Mouse (Mus musculus) stomach, embryonic 16.5 days (tissue): ENCODE measurements around the gene Foxd4. TPM values are rescaled to one million over a fixed set of nuclear protein-coding genes. Genes with fewer than 3 reads are reported as not detected.

ENCODE experiments used
- ATAC-seq: fragments of 200-750 bp; cut with Nextera tagmentation; 2 replicates; pipeline ENCODE4 v1.8.0; 2017; ENCODE audit warnings: moderate number of reproducible peaks, moderate TSS enrichment; ENCODE audit not compliant: insufficient read depth, low FRiP score
- H3K27ac ChIP-seq: fragments of 300-500 bp; sonication (generic); 2 replicates; pipeline ENCODE4 v1.5.1; 2014; ENCODE audit warnings: low read length
- H3K27me3 ChIP-seq: fragments of 300-500 bp; sonication (generic); 2 replicates; pipeline ENCODE4 v1.6.1; 2014; ENCODE audit warnings: low read length, control low read depth, mixed read lengths; ENCODE audit not compliant: control insufficient read depth, insufficient read depth
- H3K36me3 ChIP-seq: fragments of 300-500 bp; sonication (generic); 2 replicates; pipeline ENCODE4 v1.6.1; 2014; ENCODE audit warnings: low read length; ENCODE audit not compliant: control insufficient read depth, insufficient read depth
- H3K4me1 ChIP-seq: fragments of 300-500 bp; sonication (generic); 2 replicates; pipeline ENCODE4 v1.6.1; 2014; ENCODE audit warnings: low read length, control low read depth, mixed read lengths; ENCODE audit not compliant: control insufficient read depth, insufficient read depth
- H3K4me2 ChIP-seq: fragments of 300-500 bp; sonication (generic); 2 replicates; pipeline ENCODE4 v1.6.1; 2014; ENCODE audit warnings: low read depth, low read length, mixed read lengths
- H3K4me3 ChIP-seq: fragments of 300-500 bp; sonication (generic); replicated peaks from 2 replicates; pipeline ENCODE4 v1.5.1; 2014; ENCODE audit warnings: mild to moderate bottlenecking, low read length
- H3K9ac ChIP-seq: fragments of 300-500 bp; sonication (generic); 2 replicates; pipeline ENCODE4 v1.6.1; 2014; ENCODE audit warnings: low read length
- H3K9me3 ChIP-seq: fragments of 300-500 bp; sonication (generic); replicated peaks from 2 replicates; pipeline ENCODE4 v1.6.1; 2016; ENCODE audit warnings: low read length, control low read depth; ENCODE audit not compliant: control insufficient read depth
- WGBS: fragments of 180-500 bp; shearing (Covaris S2); extraction: QIAGEN DNeasy Blood & Tissue Kit; methylation state at CpG from one replicate; pipeline ENCODE4 v1.1.7; 2014; 5-methylcytosine and 5-hydroxymethylcytosine counted together
- polyA plus RNA-seq: library from polyadenylated mRNA; unstranded; fragments of >200 nt; fragmentation: Nextera tagmentation; extraction: Ambion mirVana; gene quantifications from 2 replicates; pipeline ENCODE4 v1.2.1, GENCODE M21; 2015

Foxd4 gene
- polyA plus RNA-seq, 1 experiment from 2014 or later = 0.10 TPM

- H3K4me2 ChIP-seq = no peak overlapping the region
- ATAC-seq = no peak
- H3K36me3 ChIP-seq = no peaks in the 10 kb centered on the region
- no peaks in the 10 kb centered on the region for H3K9me3 ChIP-seq
- WGBS = 12% methylated on average over 3 of the region's 3 CpGs
- H3K4me3 ChIP-seq = no peak overlapping the region
- peaks cover 10% of the 10 kb centered on the region for H3K4me1 ChIP-seq
- peaks cover 61% of the 10 kb centered on the region for H3K27me3 ChIP-seq
- H3K9ac ChIP-seq = no peak overlapping the region
- H3K27ac ChIP-seq = no peak overlapping the region
Observed at GRCm38 (mm10) chr19:24901666-24902065, 669 bp upstream of the Foxd4 start.

DNA sequence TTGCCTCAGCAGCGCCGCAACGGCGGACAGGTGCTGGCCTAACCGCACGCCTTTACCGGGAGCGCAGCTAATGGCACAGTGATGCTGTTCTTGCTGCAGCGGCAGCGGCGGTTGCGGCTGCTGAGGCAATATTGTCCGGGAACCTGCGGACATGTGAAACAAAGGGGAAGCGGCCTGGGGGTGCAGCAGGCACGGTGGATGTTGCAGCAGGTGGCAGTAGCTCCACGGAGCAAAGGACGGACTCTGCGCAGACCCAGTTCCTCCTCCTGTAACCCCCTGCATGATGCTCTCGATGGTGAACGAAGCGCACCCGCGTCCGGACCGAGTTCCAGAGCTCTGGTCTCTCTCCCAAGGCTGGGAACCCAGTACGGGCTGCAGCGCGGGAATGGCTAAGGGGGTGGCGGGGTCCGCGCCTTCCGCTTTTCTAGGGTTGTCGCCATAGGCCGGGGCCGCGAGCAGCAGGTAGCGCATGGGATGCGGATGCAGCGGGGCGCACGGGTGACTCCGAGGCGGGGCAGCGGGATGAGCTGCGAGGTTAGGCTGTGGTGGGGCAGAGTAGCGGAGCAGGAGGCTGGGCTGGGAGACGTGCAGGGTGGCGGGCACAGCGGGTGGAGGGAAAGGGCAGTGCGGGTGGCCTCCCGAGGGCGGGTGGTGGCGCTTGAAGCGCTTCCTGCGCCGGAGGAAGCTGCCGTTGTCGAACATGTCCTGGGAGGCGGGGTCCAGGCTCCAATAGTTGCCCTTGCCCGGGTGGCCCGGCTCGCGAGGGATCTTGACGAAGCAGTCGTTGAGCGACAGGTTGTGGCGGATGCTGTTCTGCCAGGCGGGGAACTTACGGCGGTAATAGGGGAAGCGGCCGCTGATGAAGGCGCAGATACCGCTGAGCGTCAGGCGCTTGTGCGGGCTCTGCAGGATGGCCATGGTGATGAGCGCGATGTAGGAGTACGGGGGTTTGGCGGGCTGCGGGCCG is 1.1 kb downstream of the Foxd4 start:
- Histone ChIP-seq H3K36me3 (no peaks in the 10 kb centered on the region), H3K27ac (no peak overlapping the region), H3K4me3 (peak overlapping the region; percentile 36), H3K9me3 (no peaks in the 10 kb centered on the region), H3K9ac (no peak overlapping the region), H3K4me1 (peaks cover 10% of the 10 kb centered on the region), H3K4me2 (peak overlapping the region; percentile 52), H3K27me3 (peaks cover 74% of the 10 kb centered on the region)
- ATAC-seq = 0 out of 2 replicates have a peak, but pooled peaks have one; percentile 25
- under 1% methylated on average over 84 of the region's 84 CpGs for WGBS

DNA sequence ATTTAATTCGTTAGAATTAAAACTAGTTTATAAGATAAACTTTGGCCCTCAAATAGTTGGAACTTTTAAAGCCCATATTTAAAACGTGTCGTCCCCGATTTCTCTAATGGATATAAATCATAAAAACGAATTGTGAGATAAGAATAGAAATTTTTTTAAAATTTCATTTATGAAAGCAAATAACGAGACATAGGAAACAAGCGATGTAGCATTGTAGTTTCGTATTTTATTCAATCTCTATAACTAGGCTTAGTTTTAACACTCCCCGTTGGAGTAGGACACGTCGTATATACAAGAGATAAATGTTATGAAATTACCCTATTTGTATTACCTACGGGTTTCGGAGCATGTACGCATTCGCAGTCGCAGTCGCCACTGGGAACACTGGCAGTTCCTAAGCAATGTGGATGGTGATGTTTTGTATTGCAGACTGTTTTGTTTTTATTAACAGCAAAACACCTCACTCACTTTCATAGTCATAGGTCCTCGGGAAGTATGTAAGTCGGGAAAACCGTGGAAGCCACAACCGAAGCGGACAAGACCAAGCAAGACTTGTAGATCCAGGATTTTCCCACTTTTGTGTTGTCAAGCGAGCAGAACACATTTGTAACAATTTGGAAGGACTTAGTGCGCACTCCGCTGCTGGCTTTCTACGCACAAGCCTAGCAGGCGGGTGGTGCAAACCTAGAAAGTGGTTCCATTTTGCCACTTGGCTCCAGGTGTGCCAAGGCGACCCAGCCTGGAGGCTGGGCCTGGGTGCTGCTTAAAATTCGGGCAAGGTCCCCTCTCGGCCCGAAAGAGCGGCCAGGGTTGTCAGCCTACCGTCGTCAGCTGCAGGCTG is 2.0 kb downstream of the Foxd4 start:
- Histone ChIP-seq H3K27me3 (peaks cover 70% of the 10 kb centered on the region), H3K4me3 (no peak overlapping the region), H3K4me2 (no peak overlapping the region; the same call in 1 of the 2 replicates), H3K9ac (no peak overlapping the region), H3K9me3 (no peaks in the 10 kb centered on the region), H3K36me3 (no peaks in the 10 kb centered on the region), H3K27ac (no peak overlapping the region), H3K4me1 (peaks cover 10% of the 10 kb centered on the region)
- ATAC-seq = no peak
- WGBS = 4% methylated on average over 34 of the region's 34 CpGs

- 3% methylated on average over 20 of the region's 20 CpGs for WGBS
- Histone ChIP-seq H3K27me3 (peaks cover 65% of the 10 kb centered on the region), H3K27ac (no peak overlapping the region), H3K4me3 (no peak overlapping the region), H3K36me3 (no peaks in the 10 kb centered on the region), H3K4me1 (peaks cover 10% of the 10 kb centered on the region), H3K9me3 (no peaks in the 10 kb centered on the region), H3K4me2 (no peak overlapping the region), H3K9ac (no peak overlapping the region)
- ATAC-seq = no peak
Observed at GRCm38 (mm10) chr19:24897896-24898736, 2.9 kb downstream of the Foxd4 start.

- no peaks in the 10 kb centered on the region for H3K36me3 ChIP-seq
- H3K4me2 ChIP-seq = peak overlapping the region; percentile 44
- peaks cover 61% of the 10 kb centered on the region for H3K27me3 ChIP-seq
- ATAC-seq = no peak
- no peak overlapping the region for H3K27ac ChIP-seq
- no peaks in the 10 kb centered on the region for H3K9me3 ChIP-seq
- H3K9ac ChIP-seq = no peak overlapping the region
- peak overlapping the region; percentile 24 for H3K4me3 ChIP-seq
- H3K4me1 ChIP-seq = peaks cover 10% of the 10 kb centered on the region
- 3% methylated on average over 57 of the region's 57 CpGs for WGBS
Observed at GRCm38 (mm10) chr19:24897006-24897895, 3.7 kb downstream of the Foxd4 start.

DNA sequence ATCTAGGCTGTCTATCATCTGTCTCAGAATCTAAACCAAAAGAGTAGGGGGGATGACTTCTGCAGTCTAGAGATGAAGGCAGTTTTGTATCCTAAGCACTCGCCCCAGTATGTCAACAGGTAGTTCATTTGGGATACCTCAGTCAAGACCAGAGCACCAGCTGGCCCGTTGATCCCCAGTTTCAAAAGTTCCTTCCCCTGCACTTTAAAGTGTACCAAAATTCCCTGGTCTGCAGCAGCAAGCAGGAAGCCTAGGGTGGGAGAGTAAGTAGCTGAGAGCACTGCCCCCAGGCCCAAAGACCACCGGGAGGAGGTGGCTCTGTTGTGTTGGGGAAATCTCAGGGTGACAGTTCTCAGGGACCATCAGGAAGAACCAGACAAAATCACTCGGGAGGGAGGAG is 4.5 kb downstream of the Foxd4 start:
- Histone ChIP-seq H3K27ac (no peak overlapping the region), H3K36me3 (no peaks in the 10 kb centered on the region), H3K4me2 (no peak overlapping the region), H3K4me3 (no peak overlapping the region), H3K27me3 (peaks cover 54% of the 10 kb centered on the region), H3K9ac (no peak overlapping the region), H3K9me3 (no peaks in the 10 kb centered on the region), H3K4me1 (peaks cover 10% of the 10 kb centered on the region)
- no peak for ATAC-seq
- WGBS = 18% methylated on average over 4 of the region's 4 CpGs

DNA sequence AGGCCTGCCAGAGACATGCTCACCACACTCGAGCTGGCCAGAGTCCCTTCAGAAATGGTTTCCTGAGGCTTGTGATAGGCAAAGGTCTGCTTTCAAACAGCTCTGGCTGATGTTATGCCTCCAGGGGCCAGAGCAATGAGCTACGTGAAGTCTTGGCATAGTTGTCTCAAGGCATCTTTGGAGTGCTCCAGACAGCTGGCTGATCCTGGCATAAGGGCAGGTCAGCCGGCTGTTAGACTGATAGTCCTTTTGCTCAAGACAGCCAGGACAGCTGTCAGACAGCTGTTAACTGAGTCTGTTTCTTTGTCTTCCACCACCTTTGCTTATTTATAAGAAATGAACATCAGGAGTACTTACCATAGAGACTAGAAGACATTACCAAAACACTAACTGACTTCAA is 14.1 kb downstream of the Foxd4 start:
- H3K4me2 ChIP-seq = no peak overlapping the region
- ATAC-seq = no peak
- H3K27ac ChIP-seq = no peak overlapping the region
- H3K27me3 ChIP-seq = no peaks in the 10 kb centered on the region
- H3K9me3 ChIP-seq = no peaks in the 10 kb centered on the region
- H3K4me1 ChIP-seq = no peaks in the 10 kb centered on the region; the same call in 1 of the 2 replicates
- H3K4me3 ChIP-seq = no peak overlapping the region
- no peaks in the 10 kb centered on the region for H3K36me3 ChIP-seq
- 76% methylated on average over 3 of the region's 3 CpGs for WGBS
- H3K9ac ChIP-seq = no peak overlapping the region

DNA sequence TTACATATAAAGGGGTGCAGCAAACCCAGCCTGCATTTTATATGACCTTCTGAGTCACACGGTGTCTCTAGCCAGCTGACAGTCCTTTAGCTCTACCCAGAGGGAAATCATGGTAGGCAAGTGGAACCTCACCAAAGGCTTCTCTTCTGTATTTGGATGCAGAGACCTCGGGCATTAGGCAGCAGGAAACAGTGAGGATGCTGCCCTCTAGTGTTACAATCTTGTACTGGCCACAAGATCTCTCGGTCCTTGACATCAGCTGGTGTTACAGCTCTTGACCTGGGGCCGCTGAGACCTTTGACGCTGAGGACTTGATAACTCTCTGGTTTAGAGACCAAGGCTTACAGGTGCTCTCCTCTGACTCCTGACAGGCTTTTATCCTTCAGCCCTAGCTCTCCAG is 15.5 kb downstream of the Foxd4 start:
- WGBS = 6% methylated on average over 5 of the region's 5 CpGs
- ATAC-seq = no peak
- no peak overlapping the region for H3K27ac ChIP-seq

More for the DNA sequence above, 15.5 kb downstream of the Foxd4 start:
- Histone ChIP-seq H3K4me1 (peaks cover 5% of the 10 kb centered on the region; the same call in 1 of the 2 replicates), H3K9ac (no peak overlapping the region), H3K4me3 (no peak overlapping the region), H3K27me3 (no peaks in the 10 kb centered on the region), H3K9me3 (no peaks in the 10 kb centered on the region), H3K4me2 (no peak overlapping the region), H3K36me3 (no peaks in the 10 kb centered on the region)
